Mouse (Mus musculus) CH12.LX (cell line): ENCODE data around the gene Tox2. TPM values are rescaled to one million over a fixed set of nuclear protein-coding genes. Genes with fewer than 3 reads are reported as not detected.

Source experiments
- DNase-seq: peaks from one replicate; pipeline ENCODE4 v3.0.0-alpha.2; 2013; ENCODE audit errors: extremely low read depth
- H3K27ac ChIP-seq: 2 replicates; pipeline ENCODE4 v1.5.1; 2012; ENCODE audit warnings: low read depth, mild to moderate bottlenecking, control low read depth, moderate library complexity; ENCODE audit not compliant: insufficient read depth
- H3K27me3 ChIP-seq: replicated peaks from 2 replicates; pipeline ENCODE3; 2012; ENCODE audit warnings: inconsistent platforms
- H3K36me3 ChIP-seq, 2 experiments: replicated peaks in 1 of 2; 2 replicates each; pipeline versions ENCODE3 to v1.6.1; 2012; ENCODE audit warnings: inconsistent platforms in 1 of 2, low read length in 1 of 2, mild to moderate bottlenecking in 1 of 2, mixed read lengths in 1 of 2, moderate library complexity in 1 of 2; ENCODE audit not compliant: control insufficient read depth in 1 of 2, insufficient read depth in 1 of 2
- H3K4me1 ChIP-seq, 2 experiments: 2 replicates each; pipeline ENCODE4 v1.6.1; 2012; ENCODE audit warnings: inconsistent platforms in 1 of 2, moderate library complexity in 1 of 2; ENCODE audit not compliant: insufficient read depth in 2 of 2, control insufficient read depth in 1 of 2
- H3K4me2 ChIP-seq: 2 replicates; pipeline ENCODE4 v1.6.1; 2012; ENCODE audit warnings: low read depth, mild to moderate bottlenecking, control low read depth; ENCODE audit not compliant: poor library complexity, insufficient read depth, severe bottlenecking
- H3K4me3 ChIP-seq, 3 experiments: fragments of 150-350 bp in 1 of 3; sonication (generic) in 1 of 3; replicated peaks in 1 of 3; 2 replicates each; pipeline versions ENCODE3 to v1.5.1; 2011 to 2012; ENCODE audit warnings: low read depth in 2 of 3, low read length in 2 of 3, mild to moderate bottlenecking in 2 of 3, moderate library complexity in 2 of 3, control low read depth in 1 of 3, improper control_type of control experiment in 1 of 3, inconsistent platforms in 1 of 3, mixed read lengths in 1 of 3; ENCODE audit not compliant: poor library complexity in 1 of 3
- H3K79me2 ChIP-seq: replicated peaks from 2 replicates; pipeline ENCODE4 v1.6.1; 2012; ENCODE audit warnings: mild to moderate bottlenecking, moderate library complexity; ENCODE audit not compliant: control insufficient read depth, poor library complexity, insufficient read depth, severe bottlenecking; ENCODE audit errors: extremely low read depth
- H3K9ac ChIP-seq: 2 replicates; pipeline ENCODE4 v1.6.1; 2012; ENCODE audit warnings: low read depth, mild to moderate bottlenecking, control low read depth, moderate library complexity; ENCODE audit not compliant: insufficient read depth
- H3K9me3 ChIP-seq: replicated peaks from 2 replicates; pipeline ENCODE3; 2012; ENCODE audit warnings: low read length, inconsistent platforms, mixed read lengths
- BHLHE40 ChIP-seq: IDR thresholded peaks from 2 replicates; pipeline ENCODE4 v1.6.1; 2011; ENCODE audit warnings: mild to moderate bottlenecking, low read depth, low read length, improper control_type of control experiment
- CHD1 ChIP-seq: IDR thresholded peaks from 2 replicates; pipeline ENCODE4 v1.6.1; 2012; ENCODE audit warnings: low read depth, low read length, improper control_type of control experiment, inconsistent platforms
- CTCF ChIP-seq, 2 experiments: IDR thresholded peaks in 1 of 2; conservative IDR thresholded peaks in 1 of 2; 2 replicates each; pipeline ENCODE4 v1.5.1; 2011 to 2012; ENCODE audit warnings: low read depth in 2 of 2, low read length in 2 of 2, improper control_type of control experiment in 1 of 2, inconsistent platforms in 1 of 2, mild to moderate bottlenecking in 1 of 2, moderate library complexity in 1 of 2
- GABPA ChIP-seq: IDR thresholded peaks from 2 replicates; pipeline ENCODE4 v1.6.1; 2012; ENCODE audit warnings: low read depth, low read length, improper control_type of control experiment, inconsistent platforms; ENCODE audit not compliant: insufficient replicate concordance
- HCFC1 ChIP-seq: IDR thresholded peaks from 2 replicates; pipeline ENCODE4 v1.6.1; 2012; ENCODE audit warnings: low read depth, mild to moderate bottlenecking, inconsistent platforms, low read length, improper control_type of control experiment
- JUN ChIP-seq: IDR thresholded peaks from 2 replicates; pipeline ENCODE4 v1.6.1; 2011; ENCODE audit warnings: low read depth, mild to moderate bottlenecking, low read length, improper control_type of control experiment, moderate library complexity; ENCODE audit not compliant: insufficient read depth
- JUND ChIP-seq: conservative IDR thresholded peaks from 2 replicates; pipeline ENCODE4 v1.6.1; 2011; ENCODE audit warnings: low read depth, low read length, improper control_type of control experiment
- KAT2A ChIP-seq: IDR thresholded peaks from 2 replicates; pipeline ENCODE4 v1.6.1; 2012; ENCODE audit warnings: low read length, improper control_type of control experiment, inconsistent platforms; ENCODE audit not compliant: insufficient replicate concordance
- MAFK ChIP-seq: IDR thresholded peaks from 2 replicates; pipeline ENCODE4 v1.6.1; 2011; ENCODE audit warnings: low read length, improper control_type of control experiment; ENCODE audit not compliant: insufficient replicate concordance
- MEF2A ChIP-seq: IDR thresholded peaks from 2 replicates; pipeline ENCODE4 v1.6.1; 2014; ENCODE audit warnings: low read depth, mild to moderate bottlenecking, inconsistent platforms, low read length, improper control_type of control experiment, borderline replicate concordance
- MYC ChIP-seq: IDR thresholded peaks from 2 replicates; pipeline ENCODE4 v1.6.1; 2011; ENCODE audit warnings: low read depth, mild to moderate bottlenecking, improper control_type of control experiment, low read length
- NELFE ChIP-seq: IDR thresholded peaks from 2 replicates; pipeline ENCODE4 v1.6.1; 2011; ENCODE audit warnings: low read depth, low read length, improper control_type of control experiment
- NRF1 ChIP-seq: IDR thresholded peaks from 2 replicates; pipeline ENCODE4 v1.6.1; 2014; ENCODE audit warnings: low read depth, mild to moderate bottlenecking, inconsistent platforms, low read length, improper control_type of control experiment, moderate library complexity
- POLR2A ChIP-seq: IDR thresholded peaks from 2 replicates; pipeline ENCODE4 v1.6.1; 2011; ENCODE audit warnings: low read depth, mild to moderate bottlenecking, improper control_type of control experiment, low read length
- POLR2AphosphoS2 ChIP-seq: IDR thresholded peaks from 2 replicates; pipeline ENCODE4 v1.6.1; 2011; ENCODE audit warnings: low read depth, low read length, improper control_type of control experiment
- RAD21 ChIP-seq: IDR thresholded peaks from 2 replicates; pipeline ENCODE4 v1.6.1; 2011; ENCODE audit warnings: low read depth, mild to moderate bottlenecking, low read length, improper control_type of control experiment, moderate library complexity
- SIN3A ChIP-seq: IDR thresholded peaks from 2 replicates; pipeline ENCODE4 v1.6.1; 2012; ENCODE audit warnings: low read length, improper control_type of control experiment, inconsistent platforms
- SMC3 ChIP-seq: IDR thresholded peaks from 2 replicates; pipeline ENCODE4 v1.6.1; 2011; ENCODE audit warnings: low read depth, low read length, improper control_type of control experiment
- TBP ChIP-seq: conservative IDR thresholded peaks from 2 replicates; pipeline ENCODE4 v1.6.1; 2011; ENCODE audit warnings: low read depth, low read length, improper control_type of control experiment
- TCF12 ChIP-seq: IDR thresholded peaks from 2 replicates; pipeline ENCODE4 v1.6.1; 2014; ENCODE audit warnings: low read depth, mild to moderate bottlenecking, inconsistent platforms, low read length, improper control_type of control experiment
- UBTF ChIP-seq: IDR thresholded peaks from 2 replicates; pipeline ENCODE4 v1.6.1; 2012; ENCODE audit warnings: low read depth, mild to moderate bottlenecking, inconsistent platforms, low read length, improper control_type of control experiment, moderate library complexity
- ZC3H11A ChIP-seq: IDR thresholded peaks from 2 replicates; pipeline ENCODE4 v1.6.1; 2012; ENCODE audit warnings: low read depth, mild to moderate bottlenecking, inconsistent platforms, low read length, improper control_type of control experiment
- ZMIZ1 ChIP-seq: IDR thresholded peaks from 2 replicates; pipeline ENCODE4 v1.6.1; 2012; ENCODE audit warnings: low read depth, mild to moderate bottlenecking, inconsistent platforms, low read length, improper control_type of control experiment
- ZNF384 ChIP-seq: IDR thresholded peaks from 2 replicates; pipeline ENCODE4 v1.6.1; 2012; ENCODE audit warnings: low read depth, low read length, improper control_type of control experiment, inconsistent platforms
- dilution Hi-C: fragments of 300-500 bp; cut with MboI; formaldehyde crosslinking; loops from 2 replicates; pipeline ENCODE4 v1.14.3; 2020; ENCODE audit warnings: low sequenced_read_pairs; ENCODE audit not compliant: extremely low pct_unique_long_range_greater_than_20kb, extremely low pct_ligation_motif_present
- in situ Hi-C: fragments of 300-500 bp; cut with MboI; formaldehyde crosslinking; loops from 3 replicates; pipeline ENCODE4 v1.14.3; 2019; ENCODE audit warnings: low sequenced_read_pairs, low pct_ligation_motif_present, low pct_unique_long_range_greater_than_20kb, mixed read lengths
- polyA plus RNA-seq: library from polyadenylated mRNA; unstranded; fragments of >175 nt; gene quantifications from 2 replicates; pipeline ENCODE4 v1.2.1, GENCODE M21; 2012; ENCODE audit warnings: low read depth; ENCODE audit not compliant: insufficient read length
- total RNA-seq, 2 experiments: library from RNA; depleted of rRNA; stranded (reverse); fragments of 300-350 nt in 1 of 2; fragments of >200 nt in 1 of 2; gene quantifications; 2 replicates each; pipeline ENCODE4 v1.2.3; 2012 to 2014

Gene Tox2
- total and polyA plus RNA-seq, 3 experiments = not detected

DNA sequence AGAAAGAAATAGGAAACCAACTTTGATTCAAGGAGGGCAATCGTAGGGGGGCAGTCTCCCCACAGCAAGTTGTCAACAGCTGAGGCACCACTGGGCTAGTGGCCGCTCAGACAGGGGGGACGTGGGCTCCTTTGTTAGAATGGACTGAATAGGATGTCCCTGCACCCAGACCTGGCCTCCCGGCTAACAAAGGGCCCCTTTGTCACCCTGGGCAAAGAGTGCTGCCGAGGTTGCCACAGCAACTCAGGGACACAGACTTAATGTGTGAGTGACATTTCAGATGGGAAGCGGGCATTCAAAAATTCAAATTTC is 7.1 kb upstream of the Tox2 start:
- Histone ChIP-seq H3K36me3 (no peaks in the 10 kb centered on the region), H3K27me3 (peaks cover 79% of the 10 kb centered on the region), H3K9me3 (no peaks in the 10 kb centered on the region), H3K4me2 (no peak overlapping the region), H3K4me1 (no peaks in the 10 kb centered on the region), H3K27ac (no peak overlapping the region), H3K9ac (no peak overlapping the region), H3K4me3 (no peak overlapping the region), H3K79me2 (no peaks in the 10 kb centered on the region)
- dilution Hi-C loops = no loop called here
- no peak for DNase-seq
- TF ChIP-seq BHLHE40 (no peak), UBTF (no peak), NELFE (no peak), MAFK (no peak), KAT2A (no peak), NRF1 (no peak), TBP (no peak), CTCF (conservative IDR thresholded peaks at IDR 0.05 in 1 of 2, IDR thresholded peaks at IDR 0.05 in 1 of 2; ENCODE audit: low read depth in 2 of 2, low read length in 2 of 2) (no peak), SMC3 (no peak), ZMIZ1 (no peak), MYC (no peak), RAD21 (no peak), JUND (no peak)
- in situ Hi-C loops = no loop called here

GRCm38 (mm10) chr2:163201897-163202296 is 1.0 kb upstream of the Tox2 start:
- H3K9ac ChIP-seq = no peak overlapping the region
- in situ Hi-C loops (no loop called here), dilution Hi-C loops (no loop called here)
- no peak overlapping the region for H3K4me3 ChIP-seq
- H3K27me3 ChIP-seq = peaks cover 24% of the 10 kb centered on the region
- no peaks in the 10 kb centered on the region for H3K79me2 ChIP-seq
- no peak for DNase-seq
- H3K4me2 ChIP-seq = no peak overlapping the region
- no peaks in the 10 kb centered on the region for H3K4me1 ChIP-seq
- H3K36me3 ChIP-seq = no peaks in the 10 kb centered on the region
- no peak overlapping the region for H3K27ac ChIP-seq
- no peak for TF ChIP-seq ZC3H11A
- no peak for TF ChIP-seq CTCF (conservative IDR thresholded peaks at IDR 0.05 in 1 of 2, IDR thresholded peaks at IDR 0.05 in 1 of 2; ENCODE audit: low read depth in 2 of 2, low read length in 2 of 2)
- TF ChIP-seq NELFE = no peak
- no peak for TF ChIP-seq ZNF384
- no peak for TF ChIP-seq CHD1
- no peak for TF ChIP-seq UBTF
- TF ChIP-seq MYC = no peak
- TF ChIP-seq SIN3A = no peak
- no peak for TF ChIP-seq POLR2AphosphoS2
- no peak for TF ChIP-seq HCFC1
- no peak for TF ChIP-seq POLR2A
- no peak for TF ChIP-seq KAT2A
- TF ChIP-seq ZMIZ1 = no peak
- no peak for TF ChIP-seq JUN
- no peak for TF ChIP-seq SMC3
- no peak for TF ChIP-seq GABPA
- TF ChIP-seq MEF2A = no peak
- TF ChIP-seq TCF12 = no peak
- H3K9me3 ChIP-seq = peaks cover 45% of the 10 kb centered on the region
